Mouse (Mus musculus): ENCODE results near the gene Shf.

The Shf gene

GRCm38 (mm10) chr2:122368081-122368971 lies 636 bp downstream of the Shf start:
- peak; percentile 81 for DNase-seq

GRCm38 (mm10) chr2:122367701-122368080 lies 1.3 kb downstream of the Shf start:
- DNase-seq = peak; percentile 68

- DNase-seq = peak; percentile 90
Measured at GRCm38 (mm10) chr2:122367181-122367580, 1.8 kb downstream of the Shf start.

GRCm38 (mm10) chr2:122366706-122367105 lies 2.3 kb downstream of the Shf start:
- DNase-seq = peak; percentile 86

GRCm38 (mm10) chr2:122366039-122366438 lies 2.9 kb downstream of the Shf start:
- peak; percentile 99 for DNase-seq

GRCm38 (mm10) chr2:122365244-122365866 lies 3.6 kb downstream of the Shf start:
- peak; percentile 73 for DNase-seq

GRCm38 (mm10) chr2:122364352-122364944 lies 4.5 kb downstream of the Shf start:
- DNase-seq = peak; percentile 50

GRCm38 (mm10) chr2:122362622-122363523 lies 6.1 kb downstream of the Shf start:
- DNase-seq = peak; percentile 61

- DNase-seq = peak; percentile 87
Measured at GRCm38 (mm10) chr2:122361868-122362621, 6.9 kb downstream of the Shf start.

GRCm38 (mm10) chr2:122361181-122361580 lies 7.8 kb downstream of the Shf start:
- peak; percentile 28 for DNase-seq

- peak; percentile 37 for DNase-seq
Measured at GRCm38 (mm10) chr2:122360310-122360709, 8.7 kb downstream of the Shf start.

- peak; percentile 54 for DNase-seq
Measured at GRCm38 (mm10) chr2:122356187-122356586, 12.8 kb downstream of the Shf start.

- DNase-seq = peak; percentile 62
Measured at GRCm38 (mm10) chr2:122355389-122355788, 13.6 kb downstream of the Shf start.

- DNase-seq = peak; percentile 88
Measured at GRCm38 (mm10) chr2:122354191-122354929, 14.6 kb downstream of the Shf start.

- DNase-seq = peak; percentile 72
Measured at GRCm38 (mm10) chr2:122353765-122354164, 15.2 kb downstream of the Shf start.

- DNase-seq = peak; percentile 85
Measured at GRCm38 (mm10) chr2:122352992-122353391, 16.0 kb downstream of the Shf start.

- peak; percentile 71 for DNase-seq
Measured at GRCm38 (mm10) chr2:122351931-122352329, 17.0 kb downstream of the Shf start.

- peak; percentile 59 for DNase-seq
Measured at GRCm38 (mm10) chr2:122351156-122351930, 17.6 kb downstream of the Shf start.

GRCm38 (mm10) chr2:122349136-122349785 lies 19.7 kb downstream of the Shf start:
- peak; percentile 76 for DNase-seq
